Mouse (Mus musculus) myocyte (in vitro differentiated cells): Measurements from ENCODE around the gene Eya4.

ENCODE experiments used
- CEBPB ChIP-seq: IDR thresholded peaks from 2 replicates; pipeline ENCODE4 v1.6.1; 2011; ENCODE audit warnings: mild to moderate bottlenecking, moderate library complexity; ENCODE audit not compliant: poor library complexity, insufficient read depth, severe bottlenecking
- E2F4 ChIP-seq: IDR thresholded peaks from one replicate; pipeline ENCODE4 v1.6.1; 2011; ENCODE audit warnings: mild to moderate bottlenecking, control low read depth, moderate library complexity; ENCODE audit not compliant: insufficient read depth
- MAX ChIP-seq: IDR thresholded peaks from one replicate; pipeline ENCODE4 v1.6.1; 2011; ENCODE audit warnings: low read depth, mild to moderate bottlenecking, control low read depth
- MYOD1 ChIP-seq, 3 experiments: IDR thresholded peaks; one replicate each; pipeline ENCODE4 v1.6.1; 2011; ENCODE audit warnings: control low read depth in 2 of 3, low read depth in 2 of 3, mild to moderate bottlenecking in 2 of 3, moderate library complexity in 1 of 3; ENCODE audit not compliant: insufficient read length in 2 of 3, control insufficient read depth in 1 of 3
- MYOG ChIP-seq, 3 experiments: IDR thresholded peaks; one replicate each; pipeline ENCODE4 v1.6.1; 2011; ENCODE audit warnings: control low read depth in 2 of 3, low read depth in 2 of 3, mild to moderate bottlenecking in 2 of 3; ENCODE audit not compliant: insufficient read length in 2 of 3, control insufficient read depth in 1 of 3, insufficient read depth in 1 of 3
- POLR2A ChIP-seq: IDR thresholded peaks from one replicate; pipeline ENCODE4 v1.6.1; 2011; ENCODE audit warnings: low read depth, mild to moderate bottlenecking, control low read depth, moderate library complexity; ENCODE audit not compliant: insufficient read length
- POLR2AphosphoS2 ChIP-seq: IDR thresholded peaks from one replicate; pipeline ENCODE4 v1.6.1; 2011; ENCODE audit warnings: low read depth, control low read depth; ENCODE audit not compliant: insufficient read length
- TCF12 ChIP-seq: IDR thresholded peaks from one replicate; pipeline ENCODE4 v1.6.1; 2011; ENCODE audit warnings: mild to moderate bottlenecking, control low read depth; ENCODE audit not compliant: poor library complexity, insufficient read depth, severe bottlenecking
- TCF3 ChIP-seq: IDR thresholded peaks from one replicate; pipeline ENCODE4 v1.6.1; 2011; ENCODE audit warnings: low read depth, control low read depth; ENCODE audit not compliant: insufficient read length
- USF1 ChIP-seq: IDR thresholded peaks from one replicate; pipeline ENCODE4 v1.6.1; 2011; ENCODE audit warnings: low read depth, mild to moderate bottlenecking, control low read depth, moderate library complexity

DNA sequence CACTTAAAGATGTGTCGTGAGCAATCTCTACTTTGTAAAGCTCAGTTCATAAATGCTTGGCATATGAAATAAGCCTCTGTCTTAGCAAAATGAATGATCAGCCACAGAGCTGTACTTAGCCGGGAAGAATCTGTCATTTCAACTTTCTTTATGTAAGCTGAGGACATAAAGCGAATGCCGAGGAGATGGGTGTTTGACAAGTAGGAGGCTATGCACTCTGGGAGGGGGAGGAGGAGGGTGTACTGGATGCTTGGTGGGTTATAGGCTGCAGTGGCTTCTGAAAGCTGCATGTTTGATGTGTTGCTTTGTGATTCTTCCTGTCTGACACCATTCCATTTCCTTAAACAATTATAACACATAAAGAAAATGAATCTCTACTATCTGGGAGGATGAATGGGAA, 133.8 kb downstream of the Eya4 start:
- TF ChIP-seq POLR2A (no peak), USF1 (no peak), MAX (no peak), TCF12 (no peak), POLR2AphosphoS2 (no peak), CEBPB (no peak), E2F4 (no peak), TCF3 (no peak), MYOG (IDR thresholded peaks at IDR 0.05; ENCODE audit: control insufficient read depth in 1 of 3, insufficient read depth in 1 of 3, insufficient read length in 2 of 3, low read depth in 2 of 3) (no peak), MYOD1 (IDR thresholded peaks at IDR 0.05; ENCODE audit: control insufficient read depth in 1 of 3, insufficient read length in 2 of 3, low read depth in 2 of 3) (no peak)
